Mouse (Mus musculus): Measurements from ENCODE around the gene Inhbe.

DNA sequence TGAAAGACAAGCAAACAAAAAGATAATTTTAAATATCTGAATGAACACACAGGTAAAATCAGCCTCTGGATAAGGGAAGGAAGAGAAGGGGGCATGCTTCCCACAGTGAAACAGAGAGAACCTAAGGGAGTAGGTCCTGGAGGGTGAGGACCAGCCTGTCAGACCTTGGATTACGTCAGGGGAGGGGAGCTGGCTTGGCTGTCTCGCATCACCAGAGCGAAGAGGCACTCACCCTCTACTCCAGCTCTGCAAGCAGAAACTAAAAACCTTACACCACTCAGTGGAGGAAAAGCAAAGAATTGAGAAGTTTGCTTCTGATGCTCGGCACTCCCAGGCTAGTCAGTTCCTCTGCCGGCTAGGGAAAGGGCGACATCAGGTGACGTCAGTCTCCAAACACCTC is 34.2 kb downstream of the Inhbe start:
- TF ChIP-seq CTCF (IDR thresholded peaks at IDR 0.05; ENCODE audit: low read depth): no peak
- TF ChIP-seq EP300 (IDR thresholded peaks at IDR 0.05; ENCODE audit: low read depth): no peak

All from heart, postnatal 0 days (tissue).